Mouse (Mus musculus): ENCODE measurements at regions not wholly inside any gene's neighbourhood (a gene's known extent, or its start where the extent isn't known, plus 50 kb on each side); places are given as distances from the start of the nearest gene placed in this dataset.

DNA sequence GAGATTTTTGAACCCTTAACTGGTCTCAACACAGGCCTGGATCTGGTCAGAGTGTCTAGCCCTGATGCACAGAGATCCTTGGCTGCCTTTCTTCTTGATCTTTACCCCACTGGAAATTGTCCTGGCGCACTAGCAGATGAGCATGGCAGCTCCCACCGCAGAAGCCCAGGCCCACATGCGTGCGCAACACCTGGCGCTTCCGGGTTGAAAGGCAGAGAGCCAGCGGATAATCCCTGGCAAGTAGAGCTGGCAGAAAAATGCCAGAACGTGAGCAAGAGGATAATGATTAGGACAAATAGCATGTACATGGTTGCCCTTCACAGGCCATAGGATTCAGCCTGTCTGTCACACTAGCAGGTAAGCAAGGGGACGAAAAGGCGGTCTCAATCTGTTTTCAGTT, 95.0 kb upstream of the Aco1 start:
- DNase-seq = peak; percentile 24
- intact Hi-C loops (cut with DNase I) = no loop called here
- TF ChIP-seq CTCF (IDR thresholded peaks at IDR 0.05) = no peak
- no peak overlapping the region for H3K4me3 ChIP-seq
- peak overlapping the region; percentile 28; the same call in 1 of the 2 replicates for H3K27ac ChIP-seq

DNA sequence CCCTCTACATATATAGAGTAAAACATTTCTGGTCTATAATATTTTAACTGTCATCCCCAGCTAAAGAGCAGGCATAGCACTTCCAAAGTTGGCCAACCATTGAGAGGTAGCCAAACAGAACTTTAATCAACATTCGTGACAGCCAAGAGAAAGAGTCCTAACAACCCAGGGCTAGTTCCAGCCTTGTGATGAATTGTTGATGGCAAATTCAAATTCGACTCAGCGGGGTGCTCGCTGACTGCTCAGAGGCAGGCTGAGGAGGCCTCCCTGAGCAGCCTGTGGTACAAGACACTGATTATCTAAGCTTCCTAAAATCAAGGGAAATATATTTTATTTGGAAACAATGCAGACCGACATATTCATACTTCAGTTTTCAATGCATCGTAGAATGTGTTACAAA, 93.8 kb upstream of the Aco1 start:
- Histone ChIP-seq H3K4me3 (no peak overlapping the region), H3K27ac (no peak overlapping the region)
- intact Hi-C loops (cut with DNase I) = no loop called here
- no peak for DNase-seq
- TF ChIP-seq CTCF (IDR thresholded peaks at IDR 0.05) = no peak

DNA sequence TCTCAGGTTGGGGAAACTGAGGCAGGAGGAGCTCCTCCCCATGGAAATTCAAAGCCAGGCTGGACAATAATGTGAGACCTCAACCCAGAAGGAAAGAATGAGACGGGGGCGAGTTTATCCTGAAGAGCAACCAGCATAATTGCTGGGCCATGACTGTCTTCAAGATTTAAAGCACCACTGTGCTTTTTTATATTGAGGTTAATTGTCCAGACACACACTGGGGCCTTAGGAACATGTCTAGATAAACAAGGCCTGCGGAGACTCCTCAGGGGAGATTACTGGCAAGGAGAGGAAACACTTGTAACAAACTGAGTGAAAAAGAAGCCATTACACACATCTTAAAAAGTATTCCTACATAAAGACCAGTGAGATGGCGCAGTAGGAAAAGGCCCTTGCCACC, 91.0 kb upstream of the Aco1 start:
- DNase-seq = no peak
- Histone ChIP-seq H3K4me3 (no peak overlapping the region), H3K27ac (no peak overlapping the region)
- intact Hi-C loops (cut with DNase I) = no loop called here
- no peak for TF ChIP-seq CTCF (IDR thresholded peaks at IDR 0.05)

DNA sequence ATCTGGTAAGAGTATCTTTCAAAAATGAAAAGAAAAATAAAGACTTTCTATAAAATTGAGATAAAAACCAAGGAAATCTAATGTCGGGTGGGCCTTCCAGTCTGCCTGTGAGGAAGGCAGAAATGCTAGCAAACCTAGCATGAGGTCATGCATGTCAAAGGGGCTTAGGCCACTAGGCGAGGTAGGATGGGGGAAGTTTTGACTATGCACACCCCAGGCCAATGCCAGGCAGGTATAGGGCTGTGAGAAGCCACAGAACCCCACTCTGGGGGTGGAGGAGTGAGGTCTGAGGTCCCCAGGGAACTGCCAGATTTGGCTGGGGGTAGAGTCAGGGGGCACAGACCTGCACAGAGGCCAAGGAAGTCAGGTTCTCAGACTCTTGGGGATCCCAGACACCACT, 89.5 kb upstream of the Aco1 start:
- H3K4me3 ChIP-seq = no peak overlapping the region
- intact Hi-C loops (cut with DNase I) = no loop called here
- DNase-seq = no peak
- H3K27ac ChIP-seq = no peak overlapping the region
- TF ChIP-seq CTCF (IDR thresholded peaks at IDR 0.05) = no peak

DNA sequence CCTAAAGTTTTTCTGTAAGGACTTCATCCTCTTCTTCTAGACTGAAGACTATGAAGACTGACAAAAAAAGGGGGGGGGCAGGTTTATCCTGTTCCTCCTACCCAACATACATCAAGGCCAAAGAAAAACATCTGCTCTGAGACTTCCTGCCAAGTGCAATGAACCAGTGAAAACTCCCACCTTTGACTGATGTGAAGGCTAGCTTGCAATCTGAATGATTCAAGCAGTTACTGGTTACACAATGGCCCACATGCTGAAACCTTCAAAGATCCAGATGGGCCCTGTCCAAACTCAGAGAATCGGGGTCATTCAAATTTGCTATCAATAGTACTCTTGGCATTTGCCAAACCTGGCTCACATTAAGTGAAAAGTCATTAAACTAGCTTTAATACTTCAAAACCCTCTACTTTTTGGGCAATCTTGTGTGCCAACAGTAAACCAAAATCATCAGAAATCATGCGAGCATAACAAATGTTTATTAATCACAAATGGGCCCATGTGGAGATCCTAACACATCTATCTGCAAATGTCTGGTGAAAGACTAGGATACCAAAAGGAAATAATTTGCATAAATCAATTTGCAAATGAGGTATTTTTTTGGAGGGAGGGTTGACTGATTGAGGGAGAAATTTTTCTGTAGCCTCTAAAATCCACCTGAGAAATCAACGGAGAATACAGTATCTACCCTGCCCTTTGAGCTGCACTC, 79.0 kb upstream of the Aco1 start:
- Histone ChIP-seq H3K4me3 (no peak overlapping the region), H3K27ac (no peak overlapping the region)
- intact Hi-C loops (cut with DNase I) = no loop called here
- DNase-seq = peak; percentile 23
- TF ChIP-seq CTCF (IDR thresholded peaks at IDR 0.05) = no peak

DNA sequence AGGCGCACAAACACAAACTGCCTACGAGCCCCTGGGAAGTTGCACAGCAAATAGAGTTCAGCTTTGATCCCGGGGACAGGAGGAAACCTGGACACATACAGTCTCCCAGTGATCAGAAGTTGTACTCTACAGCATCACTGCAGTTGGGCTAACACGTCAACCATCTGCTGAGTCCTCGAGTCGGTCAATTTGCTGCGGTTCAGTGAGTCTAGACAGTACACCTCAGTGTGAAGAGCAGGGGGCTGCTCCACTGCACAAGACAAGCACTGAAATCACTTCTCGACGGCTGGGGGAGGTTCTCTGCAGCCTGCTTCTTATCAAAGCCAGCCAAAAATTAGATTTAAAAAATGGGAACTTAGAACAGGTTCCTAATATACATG, 78.4 kb upstream of the Aco1 start:
- intact Hi-C loops (cut with DNase I) = no loop called here
- TF ChIP-seq CTCF (IDR thresholded peaks at IDR 0.05) = no peak
- no peak for DNase-seq
- H3K4me3 ChIP-seq = no peak overlapping the region
- no peak overlapping the region for H3K27ac ChIP-seq

DNA sequence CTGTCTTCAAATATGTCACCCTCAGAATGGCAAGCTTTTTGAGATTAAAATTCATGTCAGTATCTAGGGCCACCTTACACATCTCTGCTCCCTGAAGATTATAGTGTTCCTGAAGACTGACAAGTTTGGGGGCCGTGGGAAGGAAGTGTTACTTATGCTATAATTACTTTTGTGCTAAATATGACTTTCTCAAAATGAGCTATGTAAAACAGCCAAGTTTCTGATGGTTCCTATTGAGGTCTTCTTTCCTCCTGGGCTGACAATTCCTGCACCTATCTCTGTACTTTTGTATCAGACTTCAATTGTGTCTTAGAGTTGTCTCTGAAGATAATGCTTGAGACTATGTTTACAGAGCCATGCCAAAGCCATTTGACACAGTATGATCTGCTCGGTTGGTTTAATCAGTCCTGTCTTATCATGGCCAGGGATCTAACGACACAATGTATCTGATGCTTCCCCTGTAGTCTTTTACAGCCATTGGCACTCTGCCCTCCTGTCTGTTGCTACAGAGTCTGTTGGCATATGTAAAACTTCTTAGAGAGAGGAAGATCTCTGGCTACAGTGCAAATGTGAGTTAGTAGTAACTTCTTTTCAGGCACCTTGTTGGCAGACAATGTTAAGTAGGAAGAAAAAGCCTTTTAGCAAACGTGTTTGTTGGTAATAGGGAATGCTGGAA, 71.8 kb upstream of the Aco1 start:
- TF ChIP-seq CTCF (IDR thresholded peaks at IDR 0.05) = no peak
- no peak overlapping the region for H3K4me3 ChIP-seq
- no peak for DNase-seq
- H3K27ac ChIP-seq = no peak overlapping the region
- intact Hi-C loops (cut with DNase I) = no loop called here

DNA sequence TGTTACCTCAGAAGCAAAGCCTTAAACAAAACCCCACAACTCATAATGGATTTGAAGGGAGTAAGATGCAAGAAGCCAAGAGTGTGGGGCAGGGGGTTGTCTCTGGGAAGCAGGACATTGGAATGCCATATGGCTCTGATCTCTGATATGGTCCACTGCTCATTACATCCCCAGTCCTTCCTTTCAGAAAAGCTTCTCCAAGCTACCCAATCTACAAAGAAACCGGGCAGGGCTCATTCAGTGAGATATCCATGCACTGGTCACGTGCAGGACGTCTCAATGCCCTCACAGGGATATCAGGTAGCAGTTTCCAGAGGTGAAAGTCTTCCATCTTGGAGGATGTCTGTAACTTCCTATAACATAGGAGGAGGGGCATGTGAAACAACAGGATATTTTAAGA, 61.8 kb upstream of the Aco1 start:
- Histone ChIP-seq H3K27ac (no peak overlapping the region), H3K4me3 (no peak overlapping the region)
- intact Hi-C loops (cut with DNase I) = no loop called here
- TF ChIP-seq CTCF (IDR thresholded peaks at IDR 0.05) = no peak
- DNase-seq = no peak

DNA sequence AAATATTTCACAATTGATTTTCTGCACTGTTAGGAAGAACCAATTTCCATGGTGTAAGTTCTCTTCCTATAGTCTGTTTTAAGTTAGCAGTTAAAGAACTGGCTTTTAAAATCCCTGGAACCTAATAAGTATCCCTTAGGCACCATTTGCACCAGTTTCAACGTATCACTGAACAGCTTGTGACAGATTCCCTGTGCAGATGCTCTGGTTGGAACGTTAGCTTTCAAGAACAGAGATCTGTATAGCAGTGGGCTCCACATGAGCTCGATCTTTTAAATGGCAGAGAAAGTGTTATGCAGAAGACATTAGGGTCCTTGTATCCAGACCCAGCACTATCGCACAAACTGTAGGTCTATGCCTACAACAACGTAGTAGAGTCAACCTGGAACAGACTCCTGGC, 52.6 kb upstream of the Aco1 start:
- intact Hi-C loops (cut with DNase I) = no loop called here
- H3K4me3 ChIP-seq = no peak overlapping the region
- no peak overlapping the region for H3K27ac ChIP-seq
- TF ChIP-seq CTCF (IDR thresholded peaks at IDR 0.05) = no peak
- DNase-seq = no peak
